Mouse (Mus musculus): ENCODE data around the gene Iqgap3.

DNA sequence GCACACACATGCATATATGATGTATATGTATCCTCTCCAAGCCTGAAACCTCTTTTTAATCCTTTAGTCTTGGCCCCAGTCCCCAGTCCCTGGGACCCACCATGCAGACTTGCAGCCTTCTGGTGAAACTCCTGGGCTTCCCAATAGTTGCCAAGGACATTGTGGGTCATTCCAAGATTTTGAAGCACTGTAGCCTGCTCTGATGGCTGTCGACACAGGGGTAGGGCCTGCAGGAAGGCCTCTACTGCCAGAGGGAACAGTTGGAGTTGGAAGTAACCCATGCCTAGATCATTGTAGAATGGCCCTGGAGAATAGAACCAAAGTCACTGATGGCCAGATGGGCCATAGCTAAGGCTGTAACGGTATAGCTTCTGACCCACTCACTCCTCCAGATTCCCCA lies 7.4 kb upstream of the Iqgap3 start:
- no peak for TF ChIP-seq POLR2A (IDR thresholded peaks at IDR 0.05; ENCODE audit: control insufficient read depth, low read depth, low read length)
- no peak for TF ChIP-seq CTCF (IDR thresholded peaks at IDR 0.05; ENCODE audit: control insufficient read depth, insufficient read depth, insufficient replicate concordance, low read depth, low read length)
